Mouse (Mus musculus) liver, adult 2 months (tissue): ENCODE data around the gene Tbl1x.

Source experiments
- CTCF ChIP-seq: fragments of 200-500 bp; IDR thresholded peaks from 2 replicates; pipeline ENCODE4 v1.5.1; 2011; ENCODE audit warnings: low read depth, low read length, control low read depth
- POLR2A ChIP-seq: fragments of 200-500 bp; IDR thresholded peaks from 2 replicates; pipeline ENCODE4 v1.6.1; 2011; ENCODE audit warnings: low read length, control low read depth; ENCODE audit not compliant: insufficient read depth; ENCODE audit errors: extremely low read depth

DNA sequence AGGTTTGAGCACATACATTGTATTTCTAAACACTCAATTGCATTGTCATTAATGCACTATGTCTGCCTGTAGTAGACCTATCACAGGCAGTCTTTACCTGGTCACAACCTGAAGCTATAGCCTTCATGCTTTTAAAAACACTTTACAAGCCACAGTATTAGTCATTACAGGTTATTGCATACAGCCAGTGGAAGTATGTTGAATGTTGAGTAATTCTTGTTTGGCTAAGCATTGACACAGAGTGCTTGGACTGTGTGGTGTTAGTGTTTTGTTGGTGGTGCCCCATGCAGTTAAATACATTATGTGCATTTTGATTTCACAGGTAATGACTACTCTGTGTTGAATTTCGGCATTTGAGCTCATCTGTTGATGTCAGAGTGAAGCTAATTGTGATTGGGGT, 45.2 kb downstream of the Tbl1x start:
- TF ChIP-seq CTCF (no peak), POLR2A (no peak)
